Mouse (Mus musculus): ENCODE data around the gene Cd63.
A peak's percentile ranks its signal among the peaks of the same experiment; 100 is the strongest.

The Cd63 gene

GRCm38 (mm10) chr10:128929638-128930378, 29.0 kb downstream of the Cd63 start:
- no peak for DNase-seq (ENCODE audit: low read depth, low spot score)

- no peak for DNase-seq (ENCODE audit: low read depth, low spot score)
These were observed 30.7 kb downstream of the Cd63 start for GRCm38 (mm10) chr10:128931441-128931840.

GRCm38 (mm10) chr10:128933574-128933973, 32.8 kb downstream of the Cd63 start, which contains the start of gene Itga7:
TSS of gene Itga7 (plus strand) at chr10:128933818.
- DNase-seq (ENCODE audit: low read depth, low spot score), result peak; percentile 40

- no peak for DNase-seq (ENCODE audit: low read depth, low spot score)
These were observed 33.4 kb downstream of the Cd63 start for GRCm38 (mm10) chr10:128933976-128934721.

- no peak for DNase-seq (ENCODE audit: low read depth, low spot score)
These were observed 34.4 kb downstream of the Cd63 start for GRCm38 (mm10) chr10:128934997-128935787.

- DNase-seq (ENCODE audit: low read depth, low spot score), result no peak
These were observed 35.1 kb downstream of the Cd63 start for GRCm38 (mm10) chr10:128935826-128936440.

- no peak for DNase-seq (ENCODE audit: low read depth, low spot score)
These were observed 37.1 kb downstream of the Cd63 start for GRCm38 (mm10) chr10:128937756-128938390.

GRCm38 (mm10) chr10:128938457-128938856, 37.7 kb downstream of the Cd63 start:
- no peak for DNase-seq (ENCODE audit: low read depth, low spot score)

GRCm38 (mm10) chr10:128938974-128939373, 38.2 kb downstream of the Cd63 start:
- DNase-seq (ENCODE audit: low read depth, low spot score), result no peak

GRCm38 (mm10) chr10:128940475-128941061, 39.8 kb downstream of the Cd63 start:
- DNase-seq (ENCODE audit: low read depth, low spot score), result no peak

- DNase-seq (ENCODE audit: low read depth, low spot score), result no peak
These were observed 44.9 kb downstream of the Cd63 start for GRCm38 (mm10) chr10:128945675-128946074.

GRCm38 (mm10) chr10:128947496-128947895, 46.7 kb downstream of the Cd63 start:
- DNase-seq (ENCODE audit: low read depth, low spot score), result no peak

GRCm38 (mm10) chr10:128950208-128950887, 49.6 kb downstream of the Cd63 start:
- no peak for DNase-seq (ENCODE audit: low read depth, low spot score)

GRCm38 (mm10) chr10:128958340-128958739, 57.6 kb downstream of the Cd63 start:
- no peak for DNase-seq (ENCODE audit: low read depth, low spot score)

- no peak for DNase-seq (ENCODE audit: low read depth, low spot score)
These were observed 59.4 kb downstream of the Cd63 start for GRCm38 (mm10) chr10:128960142-128960541.

GRCm38 (mm10) chr10:128960590-128961584, 60.1 kb downstream of the Cd63 start, which contains the start of gene Mettl7b:
TSS of gene Mettl7b (minus strand) at chr10:128960988.
- no peak for DNase-seq (ENCODE audit: low read depth, low spot score)
